Mouse (Mus musculus) cortical plate, adult 2 months (tissue): ENCODE results near the gene Mpdz.

Experiments used
- CTCF ChIP-seq: fragments of 200-500 bp; IDR thresholded peaks from 2 replicates; pipeline ENCODE4 v1.5.1; 2011; ENCODE audit warnings: mild to moderate bottlenecking, control low read depth, low read length; ENCODE audit not compliant: insufficient read depth; ENCODE audit errors: extremely low read depth
- POLR2A ChIP-seq: fragments of 200-500 bp; IDR thresholded peaks from 2 replicates; pipeline ENCODE4 v1.6.1; 2011; ENCODE audit warnings: mild to moderate bottlenecking, low read length, control low read depth; ENCODE audit not compliant: insufficient read depth; ENCODE audit errors: extremely low read depth

- TF ChIP-seq CTCF (no peak), POLR2A (no peak)
These were observed 42.0 kb upstream of the Mpdz start for GRCm38 (mm10) chr4:81484603-81485002.
